Mouse (Mus musculus) myocyte (in vitro differentiated cells): ENCODE results near the gene Il6st.

Source experiments
- MAX ChIP-seq: IDR thresholded peaks from one replicate; pipeline ENCODE4 v1.6.1; 2011; ENCODE audit warnings: low read depth, mild to moderate bottlenecking, control low read depth
- POLR2A ChIP-seq: IDR thresholded peaks from one replicate; pipeline ENCODE4 v1.6.1; 2011; ENCODE audit warnings: low read depth, mild to moderate bottlenecking, control low read depth, moderate library complexity; ENCODE audit not compliant: insufficient read length
- POLR2AphosphoS2 ChIP-seq: IDR thresholded peaks from one replicate; pipeline ENCODE4 v1.6.1; 2011; ENCODE audit warnings: low read depth, control low read depth; ENCODE audit not compliant: insufficient read length

GRCm38 (mm10) chr13:112436288-112436687 is 27.6 kb upstream of the Il6st start:
- TF ChIP-seq POLR2A: no peak
- TF ChIP-seq MAX: no peak
- TF ChIP-seq POLR2AphosphoS2: no peak
